Mouse (Mus musculus): Measurements from ENCODE around the gene Tbc1d14. TPM values are rescaled to one million over a fixed set of nuclear protein-coding genes. Genes with fewer than 3 reads are reported as not detected.

Tbc1d14 gene
- polyA plus RNA-seq, 1 experiment from 2014 or later: 81.0 TPM

DNA sequence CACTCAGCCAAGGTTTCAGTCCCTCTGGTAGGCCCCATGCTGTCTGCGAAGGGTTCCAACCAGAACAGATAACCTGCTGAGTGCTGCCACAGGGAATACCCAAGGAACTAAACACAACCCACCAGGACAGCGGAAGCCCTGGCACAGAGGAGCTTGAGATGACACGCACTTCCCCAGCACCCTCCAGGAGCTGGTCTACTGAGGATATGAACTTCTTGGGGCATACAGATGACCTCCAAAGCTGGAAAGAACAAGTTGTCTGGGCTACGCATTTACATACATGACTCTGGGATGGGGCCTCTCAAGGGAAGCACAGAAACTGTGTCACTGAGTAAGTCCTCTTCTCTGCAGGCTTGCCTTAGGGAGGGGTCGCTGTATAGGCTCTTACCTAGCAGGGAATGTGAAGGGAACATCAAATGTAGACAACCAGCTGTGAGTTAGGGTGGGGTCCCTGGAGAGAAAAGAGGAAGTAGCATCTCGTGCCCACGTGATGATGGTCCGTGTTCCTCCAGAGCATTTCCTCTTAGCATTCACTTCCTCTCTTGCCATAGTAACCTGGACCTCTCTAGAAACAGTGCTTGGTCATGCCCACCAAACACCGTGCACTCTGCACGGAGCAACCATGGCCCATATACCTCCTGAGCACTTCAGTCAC lies 30.2 kb downstream of the Tbc1d14 start:
- ATAC-seq (ENCODE audit: low FRiP score, low TSS enrichment): no peak
- Histone ChIP-seq H3K4me1 (ENCODE audit: control insufficient read depth, insufficient read depth, low read length) (no peaks in the 10 kb centered on the region), H3K27me3 (ENCODE audit: control insufficient read depth, insufficient read depth, low read length) (no peaks in the 10 kb centered on the region), H3K9me3 (ENCODE audit: control insufficient read depth, low read length) (no peaks in the 10 kb centered on the region), H3K4me3 (replicated peaks; ENCODE audit: low read depth, low read length) (no peak overlapping the region), H3K27ac (replicated peaks; ENCODE audit: low read depth, low read length) (no peak overlapping the region), H3K36me3 (ENCODE audit: control insufficient read depth, insufficient read depth, low read length) (no peaks in the 10 kb centered on the region), H3K4me2 (ENCODE audit: low read length) (no peak overlapping the region), H3K9ac (replicated peaks; ENCODE audit: low read length) (no peak overlapping the region)
- no peak for DNase-seq
- 93% methylated on average over 10 of the region's 10 CpGs for WGBS

DNA sequence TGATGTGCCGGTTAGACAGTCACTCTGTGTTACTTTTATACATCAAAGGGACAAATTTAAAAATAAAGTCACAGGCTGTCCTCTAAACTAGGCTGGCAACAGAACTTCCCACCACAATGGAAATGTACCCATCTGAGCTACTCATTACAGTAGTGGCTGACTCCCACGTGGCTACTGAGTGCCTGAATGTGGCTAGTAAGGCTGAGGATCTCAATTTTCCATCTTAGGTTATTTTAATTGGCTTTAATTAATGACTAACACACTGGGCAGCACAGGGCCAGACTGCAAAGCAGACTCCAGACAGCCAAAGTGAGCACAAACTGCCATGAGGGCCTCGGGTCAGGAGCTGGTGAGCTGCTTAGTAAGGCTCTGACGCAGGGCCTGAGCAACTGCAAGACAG lies 31.6 kb downstream of the Tbc1d14 start:
- Histone ChIP-seq H3K9ac (replicated peaks; ENCODE audit: low read length) (no peak overlapping the region), H3K27me3 (ENCODE audit: control insufficient read depth, insufficient read depth, low read length) (no peaks in the 10 kb centered on the region), H3K27ac (replicated peaks; ENCODE audit: low read depth, low read length) (no peak overlapping the region), H3K36me3 (ENCODE audit: control insufficient read depth, insufficient read depth, low read length) (no peaks in the 10 kb centered on the region), H3K4me2 (ENCODE audit: low read length) (no peak overlapping the region), H3K4me1 (ENCODE audit: control insufficient read depth, insufficient read depth, low read length) (0 out of 2 replicates have a peak, but pooled peaks cover 2% of the 10 kb centered on the region), H3K4me3 (replicated peaks; ENCODE audit: low read depth, low read length) (no peak overlapping the region), H3K9me3 (ENCODE audit: control insufficient read depth, low read length) (no peaks in the 10 kb centered on the region)
- ATAC-seq (ENCODE audit: low FRiP score, low TSS enrichment) (no peak), DNase-seq (no peak)
- 83% methylated on average over 4 of the region's 4 CpGs for whole genome bisulfite sequencing

DNA sequence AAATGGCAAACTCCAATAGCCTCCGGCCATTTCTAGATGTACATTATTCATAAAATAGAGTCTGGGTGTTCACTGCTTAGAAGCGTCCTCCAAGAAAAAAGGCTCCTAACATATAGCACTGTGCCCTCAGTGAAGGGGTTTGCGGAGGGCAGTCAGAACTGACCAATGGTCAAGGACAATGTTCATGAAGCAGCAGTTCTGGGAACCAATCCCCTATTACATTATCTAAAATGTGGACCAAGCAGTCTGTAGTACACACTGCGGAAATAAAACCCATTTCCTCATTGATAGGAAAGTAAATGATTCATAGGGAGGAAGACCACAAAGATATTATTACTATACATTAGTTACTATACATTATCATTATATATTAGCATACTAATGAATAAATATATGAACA lies 32.6 kb downstream of the Tbc1d14 start:
- no peaks in the 10 kb centered on the region for H3K9me3 ChIP-seq (ENCODE audit: control insufficient read depth, low read length)
- no peak overlapping the region for H3K4me2 ChIP-seq (ENCODE audit: low read length)
- H3K36me3 ChIP-seq (ENCODE audit: control insufficient read depth, insufficient read depth, low read length): no peaks in the 10 kb centered on the region
- no peak for ATAC-seq (ENCODE audit: low FRiP score, low TSS enrichment)
- no peak overlapping the region for H3K9ac ChIP-seq (replicated peaks; ENCODE audit: low read length)
- H3K4me1 ChIP-seq (ENCODE audit: control insufficient read depth, insufficient read depth, low read length): 0 out of 2 replicates have a peak, but pooled peaks cover 2% of the 10 kb centered on the region
- no peaks in the 10 kb centered on the region for H3K27me3 ChIP-seq (ENCODE audit: control insufficient read depth, insufficient read depth, low read length)
- H3K27ac ChIP-seq (replicated peaks; ENCODE audit: low read depth, low read length): no peak overlapping the region
- no peak for DNase-seq
- no peak overlapping the region for H3K4me3 ChIP-seq (replicated peaks; ENCODE audit: low read depth, low read length)
- 95% methylated on average over 4 of the region's 4 CpGs for WGBS

GRCm38 (mm10) chr5:36559510-36560235 lies 33.4 kb downstream of the Tbc1d14 start:
- no peaks in the 10 kb centered on the region for H3K27me3 ChIP-seq (ENCODE audit: control insufficient read depth, insufficient read depth, low read length)
- H3K9ac ChIP-seq (replicated peaks; ENCODE audit: low read length): no peak overlapping the region
- no peak overlapping the region for H3K4me3 ChIP-seq (replicated peaks; ENCODE audit: low read depth, low read length)
- no peak overlapping the region for H3K27ac ChIP-seq (replicated peaks; ENCODE audit: low read depth, low read length)
- no peaks in the 10 kb centered on the region for H3K36me3 ChIP-seq (ENCODE audit: control insufficient read depth, insufficient read depth, low read length)
- no peaks in the 10 kb centered on the region for H3K9me3 ChIP-seq (ENCODE audit: control insufficient read depth, low read length)
- H3K4me2 ChIP-seq (ENCODE audit: low read length): no peak overlapping the region
- WGBS: 93% methylated on average over 6 of the region's 6 CpGs
- H3K4me1 ChIP-seq (ENCODE audit: control insufficient read depth, insufficient read depth, low read length): 0 out of 2 replicates have a peak, but pooled peaks cover 2% of the 10 kb centered on the region
- ATAC-seq (ENCODE audit: low FRiP score, low TSS enrichment): no peak
- DNase-seq: no peak

DNA sequence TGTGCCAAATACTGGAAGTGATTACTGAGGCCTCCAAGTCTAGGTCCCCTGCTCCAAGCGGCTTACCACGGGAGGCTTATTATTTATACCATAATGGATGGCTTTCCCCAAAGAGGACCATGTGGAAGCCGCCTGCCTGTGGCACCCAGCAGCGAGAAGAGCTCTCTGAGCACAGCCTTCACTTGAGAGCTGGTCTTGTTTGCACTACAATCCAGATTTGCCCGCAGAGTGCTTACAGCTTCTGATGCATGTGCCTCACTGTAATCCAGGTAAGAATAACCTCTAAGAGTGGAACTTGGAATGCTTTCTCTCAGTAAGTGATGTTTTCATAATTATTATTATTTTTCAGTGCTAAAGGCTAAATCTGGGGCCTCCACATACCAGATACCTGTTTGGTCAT lies 34.0 kb downstream of the Tbc1d14 start:
- Histone ChIP-seq H3K4me3 (replicated peaks; ENCODE audit: low read depth, low read length) (no peak overlapping the region), H3K4me1 (ENCODE audit: control insufficient read depth, insufficient read depth, low read length) (0 out of 2 replicates have a peak, but pooled peaks cover 2% of the 10 kb centered on the region), H3K4me2 (ENCODE audit: low read length) (no peak overlapping the region), H3K9me3 (ENCODE audit: control insufficient read depth, low read length) (no peaks in the 10 kb centered on the region), H3K9ac (replicated peaks; ENCODE audit: low read length) (no peak overlapping the region), H3K36me3 (ENCODE audit: control insufficient read depth, insufficient read depth, low read length) (no peaks in the 10 kb centered on the region), H3K27me3 (ENCODE audit: control insufficient read depth, insufficient read depth, low read length) (no peaks in the 10 kb centered on the region), H3K27ac (replicated peaks; ENCODE audit: low read depth, low read length) (no peak overlapping the region)
- DNase-seq (no peak), ATAC-seq (ENCODE audit: low FRiP score, low TSS enrichment) (no peak)
- WGBS: 86% methylated on average over 5 of the region's 5 CpGs

DNA sequence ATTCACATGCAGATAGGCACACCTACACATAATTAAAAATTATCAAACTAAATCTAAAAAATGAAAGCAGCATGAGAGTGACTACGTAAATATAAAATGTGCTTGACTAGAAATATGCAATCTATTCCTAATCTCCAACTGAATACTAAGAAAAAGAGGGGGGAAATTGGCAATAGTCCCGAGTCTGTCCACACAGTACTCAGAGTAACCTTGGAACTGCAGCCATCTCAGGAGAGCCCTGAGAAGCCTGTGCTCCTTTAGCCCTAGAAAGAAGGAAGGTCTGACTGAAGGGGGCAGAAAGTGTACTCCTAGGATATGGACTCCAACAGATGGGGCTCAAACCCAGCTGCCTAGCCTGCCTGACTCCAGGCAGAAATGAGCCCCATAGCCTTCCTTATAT lies 34.5 kb downstream of the Tbc1d14 start:
- Histone ChIP-seq H3K27me3 (ENCODE audit: control insufficient read depth, insufficient read depth, low read length) (no peaks in the 10 kb centered on the region), H3K4me2 (ENCODE audit: low read length) (no peak overlapping the region), H3K36me3 (ENCODE audit: control insufficient read depth, insufficient read depth, low read length) (no peaks in the 10 kb centered on the region), H3K9ac (replicated peaks; ENCODE audit: low read length) (no peak overlapping the region), H3K4me1 (ENCODE audit: control insufficient read depth, insufficient read depth, low read length) (0 out of 2 replicates have a peak, but pooled peaks cover 2% of the 10 kb centered on the region), H3K4me3 (replicated peaks; ENCODE audit: low read depth, low read length) (no peak overlapping the region), H3K9me3 (ENCODE audit: control insufficient read depth, low read length) (no peaks in the 10 kb centered on the region), H3K27ac (replicated peaks; ENCODE audit: low read depth, low read length) (no peak overlapping the region)
- no peak for DNase-seq
- no peak for ATAC-seq (ENCODE audit: low FRiP score, low TSS enrichment)
- 87% methylated on average over 2 of the region's 2 CpGs for WGBS

DNA sequence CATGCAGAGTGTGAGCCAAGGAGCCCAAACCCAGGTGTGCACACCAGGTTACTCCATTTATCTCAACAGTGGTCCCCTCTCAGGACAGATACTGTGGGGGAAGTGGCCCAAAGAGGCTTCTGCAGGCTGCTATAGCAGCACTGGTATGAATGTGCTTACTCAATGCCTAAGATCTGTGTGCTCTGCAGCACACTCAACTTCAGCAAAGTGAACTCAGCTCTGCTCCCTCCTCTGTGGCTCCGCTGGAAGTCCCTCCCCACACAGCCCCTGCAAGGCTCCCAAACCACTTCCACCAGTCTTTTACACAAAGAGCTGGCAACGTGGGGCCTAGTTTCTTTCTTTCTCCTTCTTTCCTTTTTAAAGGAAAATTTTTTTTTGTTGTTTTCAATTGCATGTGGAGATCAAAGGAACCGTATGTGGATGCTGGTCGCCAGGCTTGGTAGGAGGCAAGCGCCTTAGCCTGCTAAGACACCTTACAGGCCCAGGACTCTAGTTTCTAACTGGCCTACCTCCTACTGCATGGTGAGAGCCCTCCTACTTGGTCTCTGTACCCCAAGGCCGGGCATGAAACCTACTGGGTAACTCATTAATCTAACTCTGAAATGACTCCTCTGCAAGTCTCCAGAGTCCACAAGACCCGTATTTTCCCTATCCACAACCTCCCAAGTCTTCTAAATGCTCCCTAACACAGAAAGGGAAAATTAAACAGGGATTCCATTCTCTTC lies 35.3 kb downstream of the Tbc1d14 start:
- H3K4me2 ChIP-seq (ENCODE audit: low read length): no peak overlapping the region
- no peak overlapping the region for H3K4me3 ChIP-seq (replicated peaks; ENCODE audit: low read depth, low read length)
- H3K27me3 ChIP-seq (ENCODE audit: control insufficient read depth, insufficient read depth, low read length): no peaks in the 10 kb centered on the region
- ATAC-seq (ENCODE audit: low FRiP score, low TSS enrichment) (no peak), DNase-seq (no peak)
- H3K27ac ChIP-seq (replicated peaks; ENCODE audit: low read depth, low read length): no peak overlapping the region
- H3K9me3 ChIP-seq (ENCODE audit: control insufficient read depth, low read length): no peaks in the 10 kb centered on the region
- 0 out of 2 replicates have a peak, but pooled peaks cover 2% of the 10 kb centered on the region for H3K4me1 ChIP-seq (ENCODE audit: control insufficient read depth, insufficient read depth, low read length)
- H3K36me3 ChIP-seq (ENCODE audit: control insufficient read depth, insufficient read depth, low read length): no peaks in the 10 kb centered on the region
- H3K9ac ChIP-seq (replicated peaks; ENCODE audit: low read length): no peak overlapping the region
- WGBS: 43% methylated on average over 7 of the region's 7 CpGs

DNA sequence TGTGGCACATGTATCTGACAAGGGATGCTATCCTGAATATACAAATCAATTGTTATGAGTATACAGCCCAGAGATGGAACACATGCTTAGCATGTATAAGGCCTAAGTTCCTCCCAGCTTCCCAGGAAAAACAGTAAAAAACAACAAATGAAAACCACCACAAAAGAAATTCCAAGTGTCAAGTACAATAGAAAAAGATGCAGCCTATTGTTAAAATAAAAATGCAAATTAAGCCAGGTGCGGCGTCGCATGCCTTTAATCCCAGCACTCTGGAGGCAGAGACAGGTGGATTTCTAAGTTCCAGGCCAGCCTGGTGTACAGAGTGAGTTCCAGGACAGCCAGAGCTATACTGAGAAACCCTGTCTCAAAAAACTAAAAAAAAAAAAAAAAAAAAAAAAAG lies 36.2 kb downstream of the Tbc1d14 start:
- 0 out of 2 replicates have a peak, but pooled peaks cover 2% of the 10 kb centered on the region for H3K4me1 ChIP-seq (ENCODE audit: control insufficient read depth, insufficient read depth, low read length)
- 69% methylated on average over 3 of the region's 3 CpGs for WGBS
- no peaks in the 10 kb centered on the region for H3K27me3 ChIP-seq (ENCODE audit: control insufficient read depth, insufficient read depth, low read length)
- no peaks in the 10 kb centered on the region for H3K36me3 ChIP-seq (ENCODE audit: control insufficient read depth, insufficient read depth, low read length)
- no peak overlapping the region for H3K9ac ChIP-seq (replicated peaks; ENCODE audit: low read length)
- ATAC-seq (ENCODE audit: low FRiP score, low TSS enrichment) (no peak), DNase-seq (no peak)
- H3K4me3 ChIP-seq (replicated peaks; ENCODE audit: low read depth, low read length): no peak overlapping the region
- no peak overlapping the region for H3K27ac ChIP-seq (replicated peaks; ENCODE audit: low read depth, low read length)
- no peak overlapping the region for H3K4me2 ChIP-seq (ENCODE audit: low read length)
- no peaks in the 10 kb centered on the region for H3K9me3 ChIP-seq (ENCODE audit: control insufficient read depth, low read length)

Data from midbrain, embryonic 14.5 days (tissue).